Mouse (Mus musculus) liver, embryonic 14.5 days (tissue): ENCODE data around the gene Zfp653. TPM values are rescaled to one million over a fixed set of nuclear protein-coding genes. Genes with fewer than 3 reads are reported as not detected.
A peak's percentile ranks its signal among the peaks of the same experiment; 100 is the strongest.

Experiments used
- ATAC-seq: fragments of 200-750 bp; cut with Nextera tagmentation; 2 replicates; pipeline ENCODE4 v1.8.0; 2017; ENCODE audit warnings: moderate number of reproducible peaks, mild to moderate bottlenecking, moderate library complexity; ENCODE audit not compliant: insufficient read depth
- DNase-seq, 3 experiments: peaks; one replicate each; pipeline ENCODE4 v3.0.0-alpha.2; 2012 to 2013; ENCODE audit warnings: low read depth in 3 of 3, low spot score in 3 of 3
- H3K27ac ChIP-seq: fragments of 300-500 bp; sonication (generic); 2 replicates; pipeline ENCODE4 v1.5.1; 2014; ENCODE audit warnings: moderate library complexity, mild to moderate bottlenecking, control low read depth, inconsistent platforms
- H3K27me3 ChIP-seq: fragments of 300-500 bp; sonication (generic); 2 replicates; pipeline ENCODE4 v1.6.1; 2014; ENCODE audit warnings: mild to moderate bottlenecking, low read length, moderate library complexity; ENCODE audit not compliant: control insufficient read depth, insufficient read depth
- H3K36me3 ChIP-seq: fragments of 300-500 bp; sonication (generic); replicated peaks from 2 replicates; pipeline ENCODE4 v1.6.1; 2014; ENCODE audit warnings: low read depth; ENCODE audit not compliant: control insufficient read depth, insufficient read depth
- H3K4me1 ChIP-seq, 2 experiments: fragments of 200-500 bp in 1 of 2; fragments of 300-500 bp in 1 of 2; sonication (generic) in 1 of 2; replicated peaks; 2 replicates each; pipeline ENCODE4 v1.6.1; 2012 to 2014; ENCODE audit warnings: antibody characterized with exemption in 1 of 2, inconsistent platforms in 1 of 2, low read length in 1 of 2; ENCODE audit not compliant: control insufficient read depth in 2 of 2, insufficient read depth in 2 of 2
- H3K4me2 ChIP-seq: fragments of 300-500 bp; sonication (generic); 2 replicates; pipeline ENCODE4 v1.6.1; 2014; ENCODE audit warnings: low read depth, mild to moderate bottlenecking, control low read depth, moderate library complexity
- H3K4me3 ChIP-seq, 2 experiments: fragments of 200-500 bp in 1 of 2; fragments of 300-500 bp in 1 of 2; sonication (generic) in 1 of 2; 2 replicates each; pipeline ENCODE4 v1.5.1; 2012 to 2014; ENCODE audit warnings: low read depth in 2 of 2, low read length in 2 of 2, mild to moderate bottlenecking in 2 of 2, control low read depth in 1 of 2, inconsistent platforms in 1 of 2, moderate library complexity in 1 of 2; ENCODE audit not compliant: insufficient read depth in 1 of 2
- H3K9ac ChIP-seq: fragments of 300-500 bp; sonication (generic); replicated peaks from 2 replicates; pipeline ENCODE4 v1.6.1; 2014; ENCODE audit warnings: mild to moderate bottlenecking, control low read depth, moderate library complexity
- H3K9me3 ChIP-seq: fragments of 300-500 bp; sonication (generic); 2 replicates; pipeline ENCODE4 v1.6.1; 2016; ENCODE audit warnings: low read length, mixed read lengths; ENCODE audit not compliant: control insufficient read depth
- CTCF ChIP-seq: IDR thresholded peaks from 2 replicates; pipeline ENCODE4 v1.5.1; 2016; ENCODE audit warnings: antibody characterized with exemption, low read depth, control low read depth
- EP300 ChIP-seq: IDR thresholded peaks from 2 replicates; pipeline ENCODE4 v1.6.1; 2016; ENCODE audit warnings: antibody characterized with exemption, low read depth
- WGBS: fragments of 180-500 bp; shearing (Covaris S2); extraction: QIAGEN DNeasy Blood & Tissue Kit; methylation state at CpG from one replicate; pipeline ENCODE4 v1.1.7; 2014; ENCODE audit not compliant: insufficient replicate concordance; 5-methylcytosine and 5-hydroxymethylcytosine counted together
- polyA plus RNA-seq, 2 experiments: library from polyadenylated mRNA; depleted of rRNA in 1 of 2; stranded (reverse) in 1 of 2; unstranded in 1 of 2; fragments of >200 nt; fragmentation: Nextera tagmentation in 1 of 2; extraction: Ambion mirVana in 1 of 2; gene quantifications; 2 replicates each; pipeline versions ENCODE4 v1.2.1 to v1.2.3; 2012 to 2014

Gene Zfp653
- polyA plus RNA-seq, 2 experiments: 2.4 to 8.0 TPM

DNA sequence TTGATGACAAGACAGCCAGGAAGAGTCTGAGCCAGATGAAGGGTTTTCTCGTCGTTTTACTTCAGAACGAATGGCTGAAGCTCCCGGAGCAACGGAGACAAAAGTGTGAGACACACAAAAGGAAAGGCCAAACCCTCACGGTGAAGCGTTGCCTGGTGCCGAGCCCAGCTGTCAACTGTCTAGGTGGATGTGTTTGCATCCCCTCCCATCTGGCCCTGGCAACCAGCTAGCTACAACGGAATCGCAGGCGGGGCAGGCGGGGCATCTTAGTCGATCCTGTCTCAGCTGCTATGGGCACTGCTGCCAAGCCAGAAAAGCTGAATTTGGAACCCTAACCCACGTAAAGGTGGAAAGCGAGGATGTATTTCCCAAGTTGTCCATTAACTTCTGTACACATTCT lies 44.9 kb upstream of the Zfp653 start:
- Histone ChIP-seq H3K4me3 (peak overlapping the region; percentile 67 to 90), H3K9me3 (no peaks in the 10 kb centered on the region), H3K27me3 (no peaks in the 10 kb centered on the region), H3K4me1 (peaks cover 8 to 27% of the 10 kb centered on the region in 2 experiments), H3K9ac (peak overlapping the region; percentile 82), H3K27ac (peak overlapping the region; percentile 19; the same call in 1 of the 2 replicates), H3K4me2 (peak overlapping the region; percentile 78), H3K36me3 (peaks cover 24% of the 10 kb centered on the region)
- ATAC-seq (no peak), DNase-seq (no peak)
- 31% methylated on average over 15 of the region's 15 CpGs for WGBS
- TF ChIP-seq EP300 (no peak), CTCF (no peak)

DNA sequence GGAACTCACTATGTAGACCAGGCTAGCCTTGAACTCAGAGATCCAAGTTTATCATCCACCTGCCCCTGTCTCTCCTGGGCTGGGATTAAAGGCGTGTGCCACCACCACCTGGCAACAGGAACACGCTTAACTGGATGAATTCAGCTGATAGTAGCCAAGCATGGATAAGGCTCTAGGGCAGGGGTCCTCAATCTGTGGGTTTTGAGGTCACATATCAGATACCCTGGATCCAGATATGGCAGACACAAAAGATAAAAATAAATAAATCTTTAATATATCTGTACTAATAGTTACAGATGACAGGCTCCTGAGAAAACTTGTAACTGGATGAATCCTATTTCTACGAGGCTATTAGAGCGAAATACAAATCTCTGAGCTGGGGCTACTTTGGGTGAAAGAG lies 44.5 kb upstream of the Zfp653 start:
- Histone ChIP-seq H3K27me3 (no peaks in the 10 kb centered on the region), H3K36me3 (peaks cover 24% of the 10 kb centered on the region), H3K4me1 (peaks cover 5 to 22% of the 10 kb centered on the region in 2 experiments; a peak in 3 of 4 replicates), H3K4me3 (peak overlapping the region; percentile 67 to 90), H3K9me3 (no peaks in the 10 kb centered on the region), H3K4me2 (peak overlapping the region; percentile 78), H3K9ac (peak overlapping the region; percentile 82), H3K27ac (no peak overlapping the region)
- TF ChIP-seq CTCF (no peak), EP300 (no peak)
- DNase-seq (no peak), ATAC-seq (no peak)
- WGBS: 76% methylated on average over 4 of the region's 4 CpGs

DNA sequence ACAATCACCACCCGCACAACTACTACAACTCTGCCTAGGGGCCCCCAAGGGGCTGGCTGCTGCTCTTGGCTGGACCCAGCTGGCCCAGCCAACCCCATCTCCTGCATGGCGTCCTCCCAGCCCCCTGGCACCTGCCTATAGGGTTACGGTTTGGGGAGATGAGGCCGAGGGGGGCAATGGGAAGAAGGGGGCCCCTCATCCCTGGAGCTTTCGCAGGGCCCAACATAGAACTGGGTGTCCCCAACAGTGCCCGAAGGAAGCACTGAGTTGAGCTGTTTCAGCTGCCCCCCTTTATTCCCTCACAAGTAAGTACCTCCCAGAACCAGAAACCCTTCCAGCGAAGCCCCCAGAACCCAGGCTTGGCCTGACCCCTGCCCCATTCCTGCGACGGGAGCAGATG lies 37.0 kb upstream of the Zfp653 start:
- Histone ChIP-seq H3K27me3 (no peaks in the 10 kb centered on the region), H3K36me3 (peaks cover 19% of the 10 kb centered on the region), H3K4me2 (no peak overlapping the region), H3K9ac (no peak overlapping the region), H3K9me3 (no peaks in the 10 kb centered on the region), H3K4me1 (no peaks in the 10 kb centered on the region), H3K27ac (no peak overlapping the region), H3K4me3 (no peak overlapping the region)
- 82% methylated on average over 9 of the region's 9 CpGs for WGBS
- ATAC-seq (no peak), DNase-seq (no peak)
- TF ChIP-seq CTCF: no peak

DNA sequence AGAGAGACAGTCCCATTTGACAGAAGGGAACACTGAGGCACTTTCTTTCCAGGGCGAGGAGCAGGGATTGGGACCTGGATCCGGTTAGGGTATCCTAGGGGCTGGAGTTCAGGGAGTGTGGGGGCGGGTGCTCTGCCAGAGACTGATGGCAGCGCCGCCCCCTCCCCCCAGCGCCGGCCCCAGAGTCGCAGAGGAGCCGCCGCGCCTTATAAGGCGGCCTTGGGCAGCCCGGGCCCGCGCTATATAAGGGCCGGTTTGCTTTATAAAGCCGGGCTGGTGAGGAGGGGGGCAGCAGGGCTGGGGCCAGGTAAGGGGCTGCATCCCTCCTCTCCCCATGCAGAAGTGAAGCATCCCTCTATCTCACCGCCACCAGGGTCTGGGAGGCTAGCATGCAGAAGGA lies 28.7 kb upstream of the Zfp653 start:
- H3K4me1 ChIP-seq: peaks cover 0 to 3% of the 10 kb centered on the region in 2 experiments; a peak in 1 of 4 replicates
- no peaks in the 10 kb centered on the region for H3K9me3 ChIP-seq
- H3K4me3 ChIP-seq: no peak overlapping the region
- no peak overlapping the region for H3K4me2 ChIP-seq
- H3K27ac ChIP-seq: no peak overlapping the region
- H3K36me3 ChIP-seq: no peaks in the 10 kb centered on the region
- 5% methylated on average over 18 of the region's 18 CpGs for WGBS
- peaks cover 32% of the 10 kb centered on the region for H3K27me3 ChIP-seq
- ATAC-seq (no peak), DNase-seq (no peak)
- TF ChIP-seq CTCF (no peak), EP300 (no peak)
- no peak overlapping the region for H3K9ac ChIP-seq

DNA sequence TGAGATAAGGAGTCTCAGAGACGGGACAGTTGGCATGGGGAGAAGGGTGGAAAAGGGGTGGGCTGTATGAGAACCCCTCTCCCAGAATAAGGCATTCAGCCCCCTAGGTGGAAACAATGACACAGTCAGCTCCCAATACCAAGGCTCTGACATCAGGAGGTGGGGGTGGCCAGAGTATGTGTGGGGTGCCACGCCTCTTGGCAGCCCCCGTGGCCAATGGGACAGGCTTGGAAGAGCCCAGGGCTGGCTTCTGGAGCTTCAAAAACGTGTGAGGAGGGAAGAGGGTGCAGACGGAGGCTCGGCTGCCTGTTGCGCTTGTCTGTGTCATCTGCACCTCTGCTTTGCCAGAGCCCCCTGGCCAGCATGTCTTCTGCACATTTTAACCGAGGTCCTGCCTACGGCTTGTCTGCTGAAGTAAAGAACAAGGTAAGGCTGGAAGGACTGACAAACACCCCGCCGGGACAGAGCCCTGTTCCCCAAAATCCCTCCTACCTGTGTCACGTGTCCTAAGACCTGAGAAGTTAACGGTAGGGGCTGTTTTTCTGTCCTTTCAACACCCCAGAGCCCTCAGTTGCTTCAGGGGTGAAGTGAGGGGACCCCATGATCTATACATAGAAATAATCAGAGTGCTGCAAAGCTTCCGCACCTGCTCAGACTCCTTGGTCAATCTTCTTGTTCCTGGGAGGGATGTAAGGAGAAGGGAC lies 28.0 kb upstream of the Zfp653 start, which contains the start of gene Cnn1:
TSS of gene Cnn1 (plus strand) at position 224 of the 704 bp plus-strand sequence.
- 9% methylated on average over 14 of the region's 14 CpGs for WGBS
- no peak for TF ChIP-seq CTCF
- TF ChIP-seq EP300: no peak
- no peak for ATAC-seq
- no peak within 1 kb of the TSS for H3K4me3 ChIP-seq
- H3K27ac ChIP-seq: no peak within 1 kb of the TSS
- no peaks in the 10 kb centered on the region for H3K36me3 ChIP-seq
- no peaks in the 10 kb centered on the region for H3K9me3 ChIP-seq
- no peak for DNase-seq
- H3K4me1 ChIP-seq: peaks cover 0 to 3% of the 10 kb centered on the region in 2 experiments; a peak in 1 of 4 replicates
- H3K9ac ChIP-seq: no peak within 1 kb of the TSS
- H3K27me3 ChIP-seq: peaks cover 32% of the 10 kb centered on the region
- H3K4me2 ChIP-seq: no peak within 1 kb of the TSS
